Mouse (Mus musculus) cerebellum, postnatal 10 days (tissue): Measurements from ENCODE around the gene Mad2l2.

Experiments used
- DNase-seq, 2 experiments: peaks; one replicate each; pipeline ENCODE4 v3.0.0; 2021; ENCODE audit warnings: mixed read lengths in 2 of 2

Gene Mad2l2

DNA sequence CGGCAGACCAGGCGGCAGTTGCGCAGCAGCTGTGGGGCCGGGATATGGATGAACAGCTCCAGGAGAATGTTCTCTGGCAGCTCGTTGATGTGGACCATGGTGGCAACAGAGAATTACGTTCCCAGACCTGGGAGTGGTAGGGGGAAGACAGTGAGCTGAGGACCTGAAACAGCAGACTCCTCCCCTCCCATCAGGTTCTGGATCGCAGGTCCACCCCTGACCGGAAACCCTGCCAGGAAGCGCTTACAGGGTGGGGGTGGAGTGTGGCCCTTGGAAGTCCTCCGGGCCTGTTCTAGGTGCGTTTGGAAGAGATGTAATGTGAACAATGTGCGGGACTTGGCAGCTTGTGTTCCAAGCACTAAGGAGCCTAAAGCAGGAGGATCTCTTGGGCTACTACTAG, 19.4 kb downstream of the Mad2l2 start:
- no peak for DNase-seq

DNA sequence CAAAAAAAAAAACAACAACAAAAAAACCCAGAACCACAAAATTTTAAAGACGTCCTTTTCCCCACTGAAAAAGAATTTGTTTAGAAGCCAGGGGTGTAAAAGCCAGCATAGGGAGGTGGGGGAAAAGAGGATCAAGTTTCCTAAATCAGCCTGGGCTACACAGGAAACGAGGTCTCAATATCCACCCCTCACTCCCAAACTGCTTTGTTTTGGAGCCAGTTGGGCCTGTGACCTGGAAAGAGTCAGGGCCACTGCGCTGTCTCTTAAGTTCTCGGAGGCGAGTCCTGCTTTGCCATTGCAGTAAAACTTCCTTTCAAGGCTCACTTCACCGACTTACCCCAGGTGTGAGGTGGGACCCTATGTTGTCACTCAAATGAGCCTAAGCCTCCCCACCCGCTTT, 20.1 kb downstream of the Mad2l2 start:
- no peak for DNase-seq

DNA sequence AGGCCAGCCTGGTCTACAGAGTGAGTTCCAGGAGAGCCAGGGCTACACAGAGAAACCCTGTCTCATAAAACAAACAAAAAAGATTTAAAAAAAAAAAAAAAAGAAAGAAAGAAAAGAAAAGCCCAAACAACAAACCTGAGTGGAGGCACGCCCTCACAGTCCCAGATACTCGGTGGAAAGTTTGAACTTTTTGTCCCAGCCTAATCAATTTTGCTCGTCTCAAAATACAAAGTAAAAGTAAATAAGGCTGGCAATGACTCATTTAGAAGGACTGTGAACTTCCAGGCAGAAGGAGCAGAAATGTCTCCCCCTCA, 20.7 kb downstream of the Mad2l2 start:
- DNase-seq = no peak

DNA sequence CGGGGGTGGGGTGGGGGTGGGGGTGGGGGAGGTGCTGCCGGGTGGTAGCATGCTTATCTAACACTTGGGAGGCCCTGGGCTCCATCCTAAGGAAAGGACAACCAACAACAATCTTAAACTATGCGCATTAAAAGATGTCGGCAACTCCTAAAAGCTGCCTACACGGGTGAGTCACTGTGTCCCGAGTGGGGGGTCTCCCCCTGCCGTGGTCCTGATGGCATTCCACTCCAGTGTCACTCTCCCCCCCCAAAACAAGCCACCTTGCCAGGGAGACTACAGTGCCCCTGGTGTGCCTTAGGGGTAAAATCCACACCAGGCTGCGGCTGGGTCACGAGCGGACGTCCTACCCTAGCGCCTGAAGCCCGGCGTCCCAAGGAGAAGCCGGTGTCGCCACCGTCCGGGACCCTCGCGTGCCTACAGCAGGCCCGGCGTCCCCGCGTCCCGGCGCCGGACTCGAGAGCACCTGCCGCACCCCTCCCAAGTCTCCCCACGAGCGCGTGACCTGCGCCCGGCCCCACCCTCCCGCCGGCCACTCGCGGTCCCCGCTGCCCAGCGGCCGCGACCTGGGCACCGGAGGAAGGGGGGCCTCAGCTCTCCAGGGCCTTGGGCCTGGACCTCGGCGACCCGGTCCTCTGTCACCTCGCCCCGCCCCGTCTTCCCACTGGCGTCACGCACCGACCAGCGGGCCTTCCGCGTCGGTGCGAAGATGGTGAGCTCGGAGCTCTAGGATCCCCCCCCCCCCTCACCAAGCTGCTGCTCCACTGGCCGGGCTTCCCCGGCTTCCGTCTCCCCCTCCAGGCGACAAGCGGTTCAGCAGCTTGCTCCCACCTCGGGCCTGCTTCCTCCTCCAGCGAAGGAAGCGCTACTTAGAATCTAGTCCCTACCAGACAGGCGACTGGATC, 21.3 kb downstream of the Mad2l2 start, which contains the start of gene Fbxo6:
Fbxo6 (minus strand) TSS at position 874 of the 902 bp plus-strand sequence.
- peak; percentile 93 to 95 for DNase-seq

DNA sequence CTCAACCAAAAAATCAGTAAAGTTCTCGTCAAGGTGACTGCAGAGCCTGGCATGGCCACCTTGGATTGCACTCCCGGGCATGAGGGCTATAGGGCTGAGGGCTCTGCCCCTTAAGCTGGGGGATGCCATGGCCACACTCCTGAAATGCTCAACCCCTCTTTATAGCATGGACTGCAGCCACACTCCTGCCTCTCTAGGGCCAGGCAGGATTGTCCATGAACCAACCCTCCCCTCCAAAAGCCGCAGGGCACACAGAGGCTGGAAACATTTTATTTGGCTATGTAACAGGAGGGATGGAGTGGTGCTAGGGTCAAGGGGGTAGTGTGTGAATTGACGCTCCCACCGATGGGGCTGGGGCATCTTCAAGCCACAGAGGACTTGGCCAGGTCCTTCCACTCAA, 22.4 kb downstream of the Mad2l2 start:
- DNase-seq = no peak

DNA sequence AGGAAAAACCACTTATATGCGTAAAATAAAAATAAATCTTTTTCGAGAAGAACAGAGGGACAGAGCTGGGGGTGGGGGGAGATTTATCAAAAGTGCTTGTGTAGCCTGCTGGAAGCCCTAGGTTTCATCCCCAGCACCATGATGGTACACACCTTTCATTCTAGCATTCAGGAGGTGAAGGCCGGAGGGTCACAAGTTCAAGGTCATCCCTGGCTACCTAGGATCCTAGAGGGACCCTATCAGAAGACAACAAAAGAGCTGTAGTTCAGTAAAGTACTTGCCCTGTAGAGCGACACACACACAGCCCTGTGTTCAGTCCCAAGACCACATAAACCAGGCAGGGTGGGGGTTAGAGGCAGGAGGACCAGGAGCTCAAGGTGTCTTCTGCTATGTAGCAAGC, 23.8 kb downstream of the Mad2l2 start:
- DNase-seq = no peak

DNA sequence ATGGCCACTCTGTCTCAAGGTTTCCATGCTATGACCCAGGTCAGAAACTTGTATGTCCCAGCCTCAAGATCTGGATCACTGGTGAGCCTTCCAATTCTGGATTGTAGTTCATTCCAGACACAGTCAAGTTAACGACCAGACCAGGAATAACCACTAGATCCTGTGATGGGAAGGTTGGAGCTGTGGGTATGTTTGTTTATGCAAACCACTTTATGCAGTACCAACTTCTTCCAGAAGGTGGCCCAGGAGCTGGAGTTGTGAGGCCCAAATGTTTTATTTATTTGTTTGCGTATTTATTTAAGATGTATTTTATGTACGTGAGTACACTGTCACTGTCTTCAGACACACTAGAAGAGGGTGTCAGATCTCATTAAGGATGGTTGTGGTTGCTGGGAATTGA, 24.8 kb downstream of the Mad2l2 start:
- DNase-seq = peak; percentile 79 to 90

DNA sequence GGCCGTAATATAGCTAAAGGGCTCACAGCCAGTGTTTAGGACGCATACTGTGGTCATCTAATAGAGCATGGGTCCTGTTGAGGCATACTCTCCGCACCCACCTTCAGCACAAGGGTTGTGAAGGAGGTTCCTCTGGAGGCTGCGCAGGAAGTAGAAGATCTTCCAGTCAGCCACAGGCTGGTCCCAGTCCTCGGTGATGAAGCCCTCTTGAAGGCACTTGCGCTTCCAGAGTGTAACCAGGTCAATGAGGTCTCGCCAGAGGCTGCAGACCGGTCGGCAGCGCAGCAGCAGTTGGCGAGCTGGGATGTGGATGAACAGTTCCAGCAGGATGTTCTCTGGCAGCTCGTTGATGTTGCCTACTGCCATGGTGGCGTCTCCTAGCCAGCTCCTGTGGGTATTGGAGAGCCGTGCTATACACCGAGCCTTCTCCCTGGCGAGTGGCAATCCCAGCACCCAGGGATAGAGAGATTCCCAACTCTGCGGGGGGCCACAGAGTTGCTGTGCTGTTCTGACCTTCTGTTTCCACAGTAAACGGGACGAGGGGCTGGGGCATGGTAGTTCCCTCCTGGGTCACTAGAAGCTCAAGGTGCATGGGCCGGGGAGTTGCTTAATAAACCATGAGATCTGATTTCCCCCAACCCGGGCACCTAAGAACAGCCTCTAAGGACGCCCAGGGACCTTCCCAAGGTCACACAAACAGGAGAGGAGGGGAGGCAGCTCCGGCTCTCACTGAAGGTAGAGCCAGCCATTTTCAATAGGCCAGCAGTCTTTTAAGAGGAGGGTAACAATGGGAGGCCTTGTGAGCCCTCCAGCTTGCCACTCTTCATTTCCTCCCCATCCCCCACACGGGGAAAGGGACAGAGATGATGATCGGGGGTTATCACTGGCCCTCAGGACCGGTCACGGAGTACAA, 28.5 kb downstream of the Mad2l2 start:
- peak; percentile 75 to 80 for DNase-seq

DNA sequence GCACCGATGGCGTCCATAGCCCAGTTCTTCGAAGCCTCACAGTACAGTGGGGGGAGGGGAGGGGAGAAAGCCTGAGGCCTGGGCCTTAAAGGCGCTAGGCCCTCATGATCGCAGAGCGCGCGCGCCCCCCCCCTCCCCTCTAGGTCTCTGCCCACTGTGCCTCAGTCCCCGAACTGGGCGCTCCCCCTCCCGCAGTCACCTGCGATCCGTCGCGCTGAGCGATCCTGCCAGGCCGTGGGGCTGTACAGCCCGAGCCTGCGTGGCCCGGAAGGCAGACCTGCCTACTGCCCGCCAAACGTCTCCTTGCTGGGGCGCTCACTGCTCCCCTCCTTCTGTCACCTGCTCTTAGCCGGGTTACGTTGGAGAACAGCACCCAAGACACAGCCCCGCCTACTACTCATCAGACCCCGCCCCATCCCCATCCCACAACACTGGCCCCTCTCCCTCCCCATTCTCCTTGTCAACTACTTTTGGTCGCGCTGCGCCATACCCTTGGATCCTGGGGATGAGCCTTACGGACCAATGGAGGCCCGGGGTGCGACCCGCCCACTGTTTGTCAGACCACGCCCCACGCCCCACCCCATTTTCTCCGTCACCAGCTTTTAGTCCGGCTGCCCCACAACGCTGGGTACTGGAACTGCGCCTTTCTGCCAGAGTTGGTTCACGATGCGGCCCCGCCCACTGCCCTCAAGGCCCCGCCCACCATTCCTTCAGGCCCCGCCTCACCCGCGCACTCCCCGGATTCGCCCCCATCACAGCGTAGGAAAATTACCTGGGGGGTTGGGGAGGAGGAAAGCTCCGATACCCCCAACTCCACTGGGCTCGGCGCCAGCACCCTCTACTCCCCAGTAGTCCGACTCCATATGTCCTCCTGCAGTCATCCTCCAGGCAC, 29.6 kb downstream of the Mad2l2 start:
- DNase-seq = peak; percentile 98

DNA sequence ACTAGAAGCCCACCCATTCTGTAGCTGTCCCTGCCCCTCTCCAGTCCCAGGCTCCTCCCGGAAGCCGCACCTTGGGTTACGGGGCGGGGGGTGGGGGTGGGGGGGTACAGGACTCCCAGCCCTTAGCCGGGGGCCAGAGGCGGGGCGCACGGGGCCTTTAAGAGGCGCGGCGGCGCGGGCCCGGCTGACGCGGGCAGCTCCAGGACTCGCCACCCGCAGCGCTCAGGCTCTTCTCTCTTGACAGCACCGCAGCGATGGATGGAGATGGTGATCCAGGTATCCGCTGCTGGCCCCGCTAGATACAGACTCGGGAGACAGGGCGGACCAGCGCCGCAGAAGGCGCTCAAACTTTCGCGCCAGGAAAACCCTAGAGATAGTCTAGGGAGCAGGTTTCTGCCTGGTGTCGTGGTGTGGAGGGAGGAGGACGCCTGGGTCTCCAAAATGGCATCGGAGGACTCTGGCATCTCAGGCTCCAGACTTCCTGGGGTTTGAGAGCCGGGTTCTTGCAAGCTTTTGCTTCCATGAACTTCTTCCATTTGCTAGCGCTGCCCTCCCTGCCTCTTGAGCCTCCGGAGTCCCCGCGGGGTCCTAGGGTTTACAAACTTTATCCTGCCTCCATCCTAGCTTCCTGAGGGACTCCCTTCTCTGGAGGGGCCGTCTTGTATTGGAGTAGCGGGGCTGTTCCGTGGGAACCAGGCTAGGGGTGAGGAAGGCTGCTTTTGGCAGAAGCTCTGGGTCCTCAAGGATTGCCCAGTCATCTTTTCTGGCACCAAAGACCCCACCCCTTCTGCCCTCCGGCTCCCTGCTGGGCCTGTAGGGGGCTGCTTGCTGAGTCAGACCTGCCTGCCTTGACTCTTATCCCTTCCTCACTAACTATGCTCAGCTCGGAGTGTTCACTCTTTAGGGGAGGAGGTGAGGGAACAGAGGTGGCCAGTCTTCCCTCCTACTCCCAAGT, 30.5 kb downstream of the Mad2l2 start, which contains the start of the genes Fbxo44 and Fbxo2:
Fbxo44 (minus strand) TSS at position 47 of the 955 bp plus-strand sequence.
Fbxo2 (plus strand) TSS at position 186 of the 955 bp plus-strand sequence.
- DNase-seq = peak; percentile 70 to 72

DNA sequence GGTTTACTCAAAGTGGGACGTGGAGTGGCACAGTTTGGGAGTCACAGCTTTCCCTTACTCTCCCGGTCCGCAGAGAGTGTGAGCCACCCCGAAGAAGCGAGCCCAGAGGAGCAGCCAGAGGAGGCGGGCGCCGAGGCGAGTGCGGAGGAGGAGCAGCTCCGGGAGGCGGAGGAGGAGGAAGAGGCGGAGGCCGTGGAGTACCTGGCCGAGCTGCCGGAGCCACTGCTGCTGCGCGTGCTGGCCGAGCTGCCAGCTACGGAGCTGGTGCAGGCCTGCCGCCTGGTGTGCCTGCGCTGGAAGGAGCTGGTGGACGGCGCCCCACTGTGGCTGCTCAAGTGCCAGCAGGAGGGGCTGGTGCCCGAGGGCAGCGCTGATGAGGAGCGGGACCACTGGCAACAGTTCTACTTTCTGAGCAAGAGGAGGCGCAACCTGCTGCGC, 33.8 kb downstream of the Mad2l2 start:
- peak; percentile 78 to 85 for DNase-seq

DNA sequence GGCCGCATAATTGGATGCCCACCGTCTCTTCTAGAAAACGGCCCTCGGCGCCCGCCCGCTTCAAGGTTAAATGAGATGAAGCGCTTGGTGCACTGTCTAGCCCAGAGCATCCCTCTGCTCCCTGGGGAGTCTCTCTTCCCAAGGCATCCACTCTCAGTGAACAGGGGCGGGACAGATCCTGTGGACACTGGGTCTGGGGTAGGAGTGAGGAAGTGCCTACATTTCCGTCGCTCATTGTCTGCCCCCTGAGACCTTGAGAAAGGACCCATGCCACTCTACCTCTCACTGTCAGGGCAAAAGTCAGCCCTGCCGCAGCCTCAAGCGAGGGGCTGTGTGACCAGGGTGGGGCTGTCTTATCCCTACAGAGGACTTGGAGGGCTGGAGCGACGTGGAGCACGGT, 34.3 kb downstream of the Mad2l2 start:
- DNase-seq = no peak

DNA sequence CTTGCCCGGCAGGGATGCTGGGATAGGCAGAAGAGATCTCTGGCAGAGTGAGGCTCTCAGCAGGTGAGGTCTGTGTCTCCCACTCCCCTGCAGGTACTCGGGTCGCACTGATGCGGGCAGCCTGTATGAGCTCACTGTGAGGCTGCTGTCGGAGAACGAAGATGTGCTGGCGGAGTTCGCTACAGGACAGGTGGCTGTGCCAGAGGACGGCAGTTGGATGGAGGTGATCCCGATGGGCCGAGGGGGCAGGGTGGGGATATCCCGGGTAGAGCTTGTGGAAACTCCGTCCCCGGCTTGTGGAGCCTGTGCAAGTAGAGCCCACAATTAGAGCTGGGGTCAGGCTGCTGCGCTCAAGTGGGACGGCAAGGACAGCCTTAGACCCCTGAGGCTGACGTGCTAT, 35.4 kb downstream of the Mad2l2 start:
- DNase-seq = peak in 1 of 2 experiments; percentile 51

DNA sequence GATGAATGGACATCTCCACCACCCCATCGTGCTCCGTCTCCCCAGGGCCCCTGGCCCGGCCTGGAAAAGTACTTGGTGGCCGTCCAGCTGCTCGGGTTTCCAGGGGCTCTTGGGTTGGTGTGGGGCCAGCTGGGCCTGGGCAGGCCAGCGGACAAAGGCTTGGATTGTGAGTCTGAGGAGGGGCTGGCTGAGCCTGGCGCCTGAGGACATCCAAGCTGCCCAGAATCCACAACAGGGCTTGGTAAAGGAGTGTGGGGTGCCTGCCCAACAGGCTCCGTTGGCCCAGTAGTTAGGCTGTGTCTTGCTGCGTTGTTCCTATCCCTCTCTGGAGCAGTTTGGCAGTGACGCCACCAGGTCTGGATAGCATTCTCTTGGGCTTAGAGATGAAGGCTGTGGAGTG, 36.2 kb downstream of the Mad2l2 start:
- DNase-seq = peak; percentile 77 to 86

DNA sequence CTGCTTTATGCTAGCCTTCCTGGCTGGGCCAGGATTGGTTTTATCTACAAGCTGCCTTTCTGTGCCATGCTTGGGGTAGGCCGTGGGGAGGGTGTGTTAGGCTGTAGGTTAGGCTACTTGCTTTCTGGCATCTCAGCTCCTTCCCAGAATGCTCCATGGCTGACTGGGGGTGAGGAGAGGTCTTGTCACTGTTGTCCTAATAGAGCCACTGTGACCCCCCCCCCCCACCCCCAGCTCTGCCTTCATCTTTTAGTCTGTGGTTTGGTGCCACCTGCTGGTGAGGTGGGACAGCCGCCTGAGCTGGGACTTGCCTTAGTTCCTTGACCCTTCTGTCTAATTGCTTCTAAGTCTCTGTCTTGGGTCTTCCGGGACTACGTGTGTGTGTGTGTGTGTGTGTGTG, 36.8 kb downstream of the Mad2l2 start:
- DNase-seq = peak; percentile 90 to 92

DNA sequence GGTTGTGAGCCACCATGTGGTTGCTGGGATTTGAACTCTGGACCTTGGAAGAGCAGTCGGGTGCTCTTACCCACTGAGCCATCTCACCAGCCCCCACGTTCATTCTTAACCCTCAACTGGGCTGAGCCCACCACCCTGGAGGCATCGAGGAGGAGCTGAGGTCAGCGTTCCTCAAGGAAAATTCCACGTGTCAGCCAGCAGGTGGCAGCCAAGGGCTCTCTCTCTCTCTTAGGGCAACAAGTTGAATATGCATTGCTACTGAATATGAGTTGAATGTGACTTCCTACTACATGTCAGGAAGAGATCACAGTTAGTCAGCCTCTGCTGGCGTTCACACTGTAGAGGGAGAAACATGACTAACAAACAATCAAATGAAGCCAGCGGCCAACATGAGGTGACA, 38.1 kb downstream of the Mad2l2 start:
- peak; percentile 87 to 89 for DNase-seq

DNA sequence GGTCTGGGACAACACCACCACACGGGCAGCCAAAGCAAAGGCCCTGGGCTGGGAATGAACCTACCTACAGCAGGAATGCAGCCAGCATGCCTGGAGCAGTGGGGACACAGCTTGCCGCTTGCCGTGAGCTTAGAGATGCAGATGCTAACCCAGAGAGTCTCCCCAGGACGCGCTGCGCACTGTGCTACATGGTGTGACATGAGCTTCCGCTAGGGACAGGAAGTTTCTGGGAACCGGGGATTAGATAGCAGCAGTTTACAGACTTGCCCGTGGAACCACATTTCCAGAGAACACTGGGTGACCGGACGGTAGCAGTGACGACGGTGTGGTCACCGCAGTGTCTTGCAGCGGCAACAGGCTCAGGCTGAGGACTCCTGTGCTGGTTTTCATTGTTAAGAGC, 39.4 kb downstream of the Mad2l2 start:
- peak in 1 of 2 experiments; percentile 14 for DNase-seq

DNA sequence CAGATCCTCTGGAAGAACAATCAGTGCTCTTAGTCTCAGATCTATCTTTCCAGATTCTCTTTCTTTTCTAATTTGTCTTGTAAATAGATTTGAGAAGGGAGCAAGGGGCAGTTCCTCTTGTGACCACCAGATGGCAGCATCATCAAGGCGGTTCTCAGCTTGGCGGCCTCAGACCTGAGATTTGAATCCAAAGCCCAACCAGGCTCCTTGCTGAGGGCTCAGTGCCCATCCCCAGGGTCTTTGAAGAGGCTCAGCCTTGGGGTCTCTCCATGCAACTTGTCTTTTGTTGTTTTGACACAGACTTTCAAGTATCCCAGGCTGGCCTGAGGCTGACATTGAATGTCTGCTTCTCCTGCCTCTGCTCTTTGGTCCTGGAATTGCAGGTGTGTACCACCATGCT, 40.7 kb downstream of the Mad2l2 start:
- DNase-seq = peak; percentile 75 to 84

DNA sequence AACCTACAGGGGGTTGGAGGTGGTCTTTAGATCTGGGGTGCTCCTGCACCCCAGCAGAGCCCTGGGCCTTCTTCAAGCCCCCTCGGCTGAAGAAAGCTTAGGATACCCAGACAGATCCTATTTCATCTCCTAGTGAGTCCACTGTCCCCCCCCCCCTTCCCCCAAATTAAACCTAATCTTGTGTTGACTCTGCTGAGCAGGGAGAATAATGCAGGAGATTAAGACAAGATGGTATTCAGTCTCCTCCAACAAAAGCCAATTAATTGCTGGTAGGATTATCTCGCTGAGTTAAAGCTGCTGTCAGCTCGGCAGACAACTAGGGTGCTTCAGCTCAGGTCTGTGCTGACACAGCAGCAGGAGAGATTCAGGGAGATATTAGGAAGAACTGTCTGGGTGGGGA, 41.1 kb downstream of the Mad2l2 start:
- no peak for DNase-seq

DNA sequence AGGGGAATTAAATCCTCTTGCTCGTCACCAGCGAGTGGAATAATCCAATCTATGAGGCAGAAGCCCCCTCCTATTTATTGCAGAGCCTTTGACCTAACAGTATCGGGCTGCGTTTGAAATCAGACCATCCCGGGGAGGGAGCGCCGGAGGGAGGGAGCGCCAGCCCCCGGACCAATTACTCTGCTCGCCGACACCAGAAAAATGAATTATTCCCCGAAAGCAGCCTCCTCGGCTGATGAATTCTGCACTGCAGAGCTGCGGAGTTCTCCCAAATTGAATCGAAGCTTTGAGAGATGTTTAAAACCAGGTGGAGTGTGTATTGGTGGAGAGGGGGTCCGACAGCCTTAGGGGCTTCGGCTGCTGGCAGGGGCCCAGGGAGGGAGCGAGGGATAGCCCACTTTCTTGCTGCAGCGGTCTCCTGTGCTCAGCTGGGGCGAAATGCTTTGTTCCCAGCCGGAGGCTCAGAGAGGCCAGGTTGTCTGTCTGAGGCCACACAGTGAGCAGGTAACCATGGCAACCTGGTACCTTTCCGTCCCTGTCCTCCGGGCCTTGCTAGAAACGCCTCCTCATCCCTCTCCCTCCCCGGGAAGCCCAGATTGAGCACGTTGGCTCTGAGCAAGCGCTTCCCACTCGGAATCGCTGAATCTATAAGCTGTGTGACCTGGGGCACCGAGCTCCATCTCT, 43.8 kb downstream of the Mad2l2 start:
- DNase-seq = peak; percentile 71 to 76

DNA sequence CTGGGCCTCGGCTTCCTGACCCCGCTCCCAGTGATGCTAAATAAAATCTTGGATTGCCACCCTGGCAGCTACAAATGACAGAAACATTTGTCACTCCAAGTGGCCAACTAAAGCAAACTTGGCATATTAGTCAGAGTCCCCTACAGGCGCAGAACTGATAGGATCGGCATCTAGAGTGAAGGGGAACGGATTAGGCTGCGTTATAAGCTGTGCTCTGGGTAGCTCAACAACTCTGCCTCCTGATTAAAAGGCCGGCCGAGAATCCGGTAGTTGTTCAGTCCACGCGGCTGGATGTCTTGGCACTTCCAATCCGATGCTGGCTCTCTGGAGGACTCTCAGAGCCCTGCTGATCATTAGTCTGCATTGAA, 44.3 kb downstream of the Mad2l2 start:
- peak in 1 of 2 experiments; percentile 42 for DNase-seq
